7 mouse cellular contexts compared by ENCODE assay signal in genomic region chr15:80257602-80258239, GRCm38 (mm10). TPM values are rescaled to one million over a fixed set of nuclear protein-coding genes. Genes with fewer than 3 reads are reported as not detected.
A peak's percentile ranks its signal among the peaks of the same experiment; 100 is the strongest.
DNase-seq lines count a peak whose midpoint lies in the region; ATAC-seq and TF ChIP-seq lines count a peak whose summit lies in the region.

No protein-coding gene starts in this region.

- no peak overlapping the region for H3K27ac ChIP-seq in cortical plate, adult 2 months (ENCODE audit: insufficient read depth, low read length)
- H3K27ac ChIP-seq in hindbrain, postnatal 0 days: peak overlapping the region; percentile 48; the same call in 1 of the 2 replicates
- H3K27ac ChIP-seq in midbrain, embryonic 14.5 days (replicated peaks; ENCODE audit: low read depth, low read length): peak overlapping the region; percentile 21; the same call in 1 of the 2 replicates

- DNase-seq in urinary bladder, postnatal 14 days (ENCODE audit: low spot score): peak; percentile 29
- DNase-seq in urinary bladder, postnatal 10 days (ENCODE audit: low spot score): no peak
- DNase-seq in hindbrain, postnatal 0 days (ENCODE audit: low spot score): no peak
- DNase-seq in midbrain, embryonic 14.5 days: no peak
- DNase-seq in frontal cortex, postnatal 10 days (ENCODE audit: low spot score in 2 of 2): no peak
- no peak for DNase-seq in right cerebral cortex, adult 18-20 months

- no peaks in the 10 kb centered on the region; the same call in 1 of the 2 replicates for H3K4me1 ChIP-seq in cortical plate, adult 2 months (ENCODE audit: control insufficient read depth, insufficient read depth, low read length)
- H3K4me1 ChIP-seq in hindbrain, postnatal 0 days (ENCODE audit: insufficient read depth, low read length): peaks cover 18% of the 10 kb centered on the region; the same call in 1 of the 2 replicates
- H3K4me1 ChIP-seq in midbrain, embryonic 14.5 days (ENCODE audit: control insufficient read depth, insufficient read depth, low read length): peaks cover 22% of the 10 kb centered on the region

- no peak overlapping the region; the same call in 1 of the 2 replicates for H3K4me3 ChIP-seq in cortical plate, adult 2 months (ENCODE audit: insufficient read depth, low read length)
- H3K4me3 ChIP-seq in hindbrain, postnatal 0 days (ENCODE audit: low read length): peak overlapping the region; percentile 79; the same call in 1 of the 2 replicates
- H3K4me3 ChIP-seq in midbrain, embryonic 14.5 days (replicated peaks; ENCODE audit: low read depth, low read length): peak overlapping the region; percentile 100

- H3K9ac ChIP-seq in hindbrain, postnatal 0 days (replicated peaks; ENCODE audit: low read length): no peak overlapping the region
- no peak overlapping the region; the same call in 1 of the 2 replicates for H3K9ac ChIP-seq in midbrain, embryonic 14.5 days (replicated peaks; ENCODE audit: low read length)

- WGBS in hindbrain, postnatal 0 days: 27% methylated on average over 4 of the region's 4 CpGs
- WGBS in midbrain, embryonic 14.5 days: 29% methylated on average over 4 of the region's 4 CpGs

- peak overlapping the region; percentile 99 for H3K4me2 ChIP-seq in hindbrain, postnatal 0 days (ENCODE audit: low read depth, low read length)
- H3K4me2 ChIP-seq in midbrain, embryonic 14.5 days (ENCODE audit: low read length): peak overlapping the region; percentile 98

- no peaks in the 10 kb centered on the region for H3K27me3 ChIP-seq in hindbrain, postnatal 0 days (ENCODE audit: insufficient read depth, low read length)
- H3K27me3 ChIP-seq in midbrain, embryonic 14.5 days (ENCODE audit: control insufficient read depth, insufficient read depth, low read length): no peaks in the 10 kb centered on the region

- TF ChIP-seq CTCF in cortical plate, adult 2 months (IDR thresholded peaks at IDR 0.05; ENCODE audit: extremely low read depth, insufficient read depth, low read length): no peak
- TF ChIP-seq CTCF in hindbrain, postnatal 0 days (IDR thresholded peaks at IDR 0.05; ENCODE audit: low read depth): no peak

- TF ChIP-seq POLR2A in cortical plate, adult 2 months (IDR thresholded peaks at IDR 0.05; ENCODE audit: extremely low read depth, insufficient read depth, low read length): 0 out of 2 replicates have a peak, but pooled peaks have one; percentile 24

- H3K36me3 ChIP-seq in hindbrain, postnatal 0 days (ENCODE audit: insufficient read depth, low read length): peaks cover 33% of the 10 kb centered on the region
- H3K36me3 ChIP-seq in midbrain, embryonic 14.5 days (ENCODE audit: control insufficient read depth, insufficient read depth, low read length): peaks cover 49% of the 10 kb centered on the region

- no peaks in the 10 kb centered on the region for H3K9me3 ChIP-seq in hindbrain, postnatal 0 days (ENCODE audit: low read length)
- H3K9me3 ChIP-seq in midbrain, embryonic 14.5 days (ENCODE audit: control insufficient read depth, low read length): no peaks in the 10 kb centered on the region

- no peak for ATAC-seq in hindbrain, postnatal 0 days
- no peak for ATAC-seq in midbrain, embryonic 14.5 days (ENCODE audit: low FRiP score, low TSS enrichment)

RNA-seq across cellular contexts. Expression of gene Atf4, which starts 2.7 kb away (rescaled TPM):
- 178 and 198 TPM in 2 replicates for polyA plus RNA-seq in cortical plate, adult 2 months (2012; rRNA removed)
- 140 and 157 TPM in 2 replicates for total RNA-seq in hindbrain, postnatal 0 days (2014; rRNA removed)
- 104 and 109 TPM in 2 replicates for polyA plus RNA-seq in hindbrain, postnatal 0 days (2015; fragmentation: Nextera tagmentation; extraction: Ambion mirVana)
- polyA plus RNA-seq in midbrain, embryonic 14.5 days (2014; fragmentation: Nextera tagmentation; extraction: Ambion mirVana): 114 and 122 TPM in 2 replicates

RNA-seq across cellular contexts. Expression of gene Rps19bp1, which starts 6.4 kb away (rescaled TPM):
- polyA plus RNA-seq in cortical plate, adult 2 months (2012; rRNA removed): 41.5 and 42.3 TPM in 2 replicates
- 29.0 and 51.6 TPM in 2 replicates for total RNA-seq in hindbrain, postnatal 0 days (2014; rRNA removed)
- 78.4 and 81.3 TPM in 2 replicates for polyA plus RNA-seq in hindbrain, postnatal 0 days (2015; fragmentation: Nextera tagmentation; extraction: Ambion mirVana)
- polyA plus RNA-seq in midbrain, embryonic 14.5 days (2014; fragmentation: Nextera tagmentation; extraction: Ambion mirVana): 73.9 and 100 TPM in 2 replicates

RNA-seq across cellular contexts. Expression of gene AC140267.1, which starts 22.1 kb away (rescaled TPM):
- not detected in 2 replicates for polyA plus RNA-seq in cortical plate, adult 2 months (2012; rRNA removed)
- not detected in 2 replicates for total RNA-seq in hindbrain, postnatal 0 days (2014; rRNA removed)
- polyA plus RNA-seq in hindbrain, postnatal 0 days (2015; fragmentation: Nextera tagmentation; extraction: Ambion mirVana): not detected in 2 replicates
- 2.1 TPM in 1 of 2 replicates, not detected in the other for polyA plus RNA-seq in midbrain, embryonic 14.5 days (2014; fragmentation: Nextera tagmentation; extraction: Ambion mirVana)

RNA-seq across cellular contexts. Expression of gene Mief1, which starts 23.9 kb away (rescaled TPM):
- polyA plus RNA-seq in cortical plate, adult 2 months (2012; rRNA removed): 14.9 and 15.1 TPM in 2 replicates
- total RNA-seq in hindbrain, postnatal 0 days (2014; rRNA removed): 46.3 and 51.1 TPM in 2 replicates
- polyA plus RNA-seq in hindbrain, postnatal 0 days (2015; fragmentation: Nextera tagmentation; extraction: Ambion mirVana): 20.3 and 22.0 TPM in 2 replicates
- 28.1 and 41.7 TPM in 2 replicates for polyA plus RNA-seq in midbrain, embryonic 14.5 days (2014; fragmentation: Nextera tagmentation; extraction: Ambion mirVana)

RNA-seq across cellular contexts. Expression of gene Cacna1i, which starts 29.3 kb away (rescaled TPM):
- 32.0 and 36.5 TPM in 2 replicates for polyA plus RNA-seq in cortical plate, adult 2 months (2012; rRNA removed)
- total RNA-seq in hindbrain, postnatal 0 days (2014; rRNA removed): 10.8 and 14.0 TPM in 2 replicates
- 0.47 and 0.50 TPM in 2 replicates for polyA plus RNA-seq in hindbrain, postnatal 0 days (2015; fragmentation: Nextera tagmentation; extraction: Ambion mirVana)
- 0.75 and 1.5 TPM in 2 replicates for polyA plus RNA-seq in midbrain, embryonic 14.5 days (2014; fragmentation: Nextera tagmentation; extraction: Ambion mirVana)
